Mouse (Mus musculus) frontal cortex, adult (tissue): ENCODE results near the gene Rnf183.
"Not testable (repeated sequence)": the region's sequence is repeated elsewhere in the genome, so short reads cannot be mapped to it uniquely, and the experiment has no call there.

Source experiments
- ATAC-seq: cut with Nextera tagmentation; 2 replicates; pipeline ENCODE4 v1.9.2; 2017; ENCODE audit warnings: mild to moderate bottlenecking, moderate library complexity, mixed read lengths; ENCODE audit not compliant: low TSS enrichment

Gene Rnf183

GRCm38 (mm10) chr4:62435081-62435480 lies at the start of gene Rnf183:
Rnf183 (minus strand) TSS chr4:62435252.
- no peak for ATAC-seq

- ATAC-seq: 0 out of 2 replicates have a peak, but pooled peaks have one; percentile 25
Measured at GRCm38 (mm10) chr4:62480709-62481605, 45.9 kb upstream of the Rnf183 start.

GRCm38 (mm10) chr4:62479937-62480708 lies 45.1 kb upstream of the Rnf183 start, which contains the start of gene Bspry:
Bspry (plus strand) TSS chr4:62480053.
- peak; percentile 69 for ATAC-seq

DNA sequence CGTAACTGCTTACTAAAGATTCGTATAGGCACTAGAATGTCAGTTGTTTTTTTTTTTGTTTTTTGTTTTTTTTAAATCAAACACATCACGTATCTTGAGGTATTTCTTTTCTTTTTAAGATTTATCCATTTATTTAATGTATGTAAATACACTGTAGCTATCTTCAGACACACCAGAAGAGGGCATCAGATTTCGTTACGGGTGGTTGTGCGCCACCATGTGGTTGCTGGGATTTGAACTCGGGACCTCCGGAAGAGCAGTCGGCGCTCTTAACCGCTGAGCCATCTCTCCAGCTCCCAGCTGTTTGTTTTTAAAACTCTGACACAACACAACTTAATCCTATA lies 44.5 kb upstream of the Rnf183 start:
- not testable (repeated sequence) for ATAC-seq

- ATAC-seq: no peak
Measured at GRCm38 (mm10) chr4:62477542-62478244, 42.6 kb upstream of the Rnf183 start.

- no peak for ATAC-seq
Measured at GRCm38 (mm10) chr4:62475793-62476192, 40.7 kb upstream of the Rnf183 start.

DNA sequence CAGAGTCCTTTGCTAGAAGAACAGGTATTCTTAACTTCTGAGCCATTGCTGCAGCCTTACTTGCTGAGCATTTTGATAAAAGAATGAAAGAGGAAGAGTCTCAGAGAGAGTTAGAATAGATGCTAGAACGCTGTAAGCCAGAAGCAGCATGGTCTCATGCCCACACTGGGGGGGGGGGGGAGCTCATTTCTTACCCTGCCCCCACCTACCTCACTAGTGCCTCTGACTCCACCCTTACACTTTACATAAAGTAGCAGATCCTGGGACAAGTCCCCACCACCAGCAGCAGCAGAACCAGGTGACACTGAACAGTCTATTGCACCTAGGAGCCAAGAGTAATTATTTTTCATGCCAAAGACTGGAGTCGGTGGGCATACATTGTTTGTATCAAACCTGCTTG lies 40.1 kb upstream of the Rnf183 start:
- no peak for ATAC-seq

DNA sequence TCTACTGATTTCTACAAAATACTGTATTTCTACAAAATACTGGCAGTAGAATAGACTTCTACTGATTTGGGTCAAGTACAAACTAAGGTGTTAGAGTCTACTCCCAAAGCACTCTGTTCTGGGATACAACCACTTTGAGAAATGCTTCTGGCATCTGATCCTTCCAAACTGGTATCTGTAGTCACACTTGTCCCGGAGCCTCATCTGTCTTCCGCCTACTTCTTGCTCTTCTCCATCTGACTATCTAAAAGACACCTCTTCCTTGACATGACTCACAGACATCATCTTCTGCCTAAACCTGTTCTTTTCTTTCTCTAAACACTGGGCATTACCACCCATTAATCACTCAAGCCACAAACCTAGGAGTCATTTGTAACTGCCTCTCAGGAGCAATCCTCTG lies 37.0 kb upstream of the Rnf183 start:
- peak; percentile 87 for ATAC-seq

GRCm38 (mm10) chr4:62470598-62471051 lies 35.6 kb upstream of the Rnf183 start, which contains the start of gene Wdr31:
Wdr31 (minus strand) TSS chr4:62470896.
- peak; percentile 91 for ATAC-seq

DNA sequence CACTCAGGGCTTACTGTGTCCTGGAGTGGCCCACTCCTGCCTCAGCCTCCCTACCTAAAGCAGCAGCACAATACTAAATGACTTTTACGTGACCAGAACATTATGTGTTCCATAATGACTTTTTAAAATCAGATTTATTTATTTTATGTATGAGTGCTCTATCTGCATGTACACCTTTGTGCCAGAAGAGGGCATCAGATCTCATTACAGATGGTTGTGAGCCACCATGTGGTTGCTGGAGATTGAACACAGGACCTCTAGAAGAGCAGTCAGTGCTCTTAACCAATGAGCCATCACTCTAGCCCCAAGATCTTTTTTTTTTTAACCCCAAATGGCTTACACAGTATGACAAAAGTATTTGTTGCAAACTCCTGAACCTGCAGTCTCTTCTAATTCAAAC lies 33.1 kb upstream of the Rnf183 start:
- no peak for ATAC-seq

- no peak for ATAC-seq
Measured at GRCm38 (mm10) chr4:62463124-62463523, 28.1 kb upstream of the Rnf183 start.

DNA sequence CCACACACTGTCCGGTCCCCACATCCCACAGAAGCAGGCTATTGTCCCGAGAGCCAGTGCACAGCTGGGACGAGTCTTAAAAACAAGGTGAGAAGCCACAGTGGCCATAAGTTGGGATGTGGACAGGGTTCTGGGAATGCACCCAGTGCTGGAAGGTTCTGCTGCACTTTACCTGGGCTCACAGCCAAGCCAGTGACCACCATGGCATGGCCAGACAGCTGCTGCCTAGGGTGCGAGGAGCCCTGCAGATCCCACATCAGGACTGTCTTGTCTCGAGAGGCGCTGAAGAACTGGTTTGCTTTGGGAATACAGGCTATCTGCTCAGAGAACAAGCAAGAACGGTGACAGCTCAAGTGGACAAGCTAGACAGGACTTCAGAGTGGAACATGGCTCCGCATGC lies 25.3 kb upstream of the Rnf183 start:
- ATAC-seq: no peak

DNA sequence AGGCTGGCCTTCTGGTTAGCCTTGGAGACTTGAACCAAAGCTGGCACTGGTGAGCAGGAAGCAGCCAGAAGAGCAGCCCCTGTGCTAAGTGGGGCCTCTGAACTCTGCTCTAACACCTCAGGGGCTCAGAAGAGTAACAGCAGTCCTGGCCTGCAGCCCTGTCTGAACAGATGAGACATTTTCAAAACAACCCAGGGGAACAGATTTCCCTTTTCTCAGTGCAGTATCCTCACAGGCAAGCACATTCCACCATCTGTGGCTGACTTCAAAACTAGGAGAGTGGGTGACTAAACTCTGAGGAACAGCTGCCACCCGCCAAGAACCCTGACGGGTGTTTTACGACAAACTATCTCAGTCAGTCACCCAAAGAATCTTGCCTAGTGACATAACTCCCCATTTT lies 24.0 kb upstream of the Rnf183 start:
- peak; percentile 96 for ATAC-seq

GRCm38 (mm10) chr4:62454995-62455394 lies 19.9 kb upstream of the Rnf183 start:
- peak; percentile 82 for ATAC-seq

DNA sequence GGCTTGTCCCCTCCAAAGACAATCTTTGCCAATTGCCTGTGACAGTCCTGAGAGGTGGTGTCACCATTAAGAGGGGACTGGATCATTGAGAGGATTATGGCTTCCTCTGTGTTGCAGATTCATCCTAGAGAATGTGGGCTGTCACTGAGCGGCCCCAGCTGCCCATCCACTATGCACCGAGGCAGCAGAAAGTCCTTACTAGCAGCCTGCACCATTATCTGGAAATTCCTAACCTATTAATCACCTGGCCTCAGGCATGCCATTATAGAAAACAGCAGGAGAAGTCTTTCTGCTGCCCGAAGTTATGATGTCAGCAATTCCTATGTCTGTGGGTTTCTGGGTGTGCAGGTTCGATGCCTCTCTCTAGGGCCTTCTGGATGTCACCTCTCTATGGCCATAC lies 5.9 kb upstream of the Rnf183 start:
- no peak for ATAC-seq

- ATAC-seq: no peak
Measured at GRCm38 (mm10) chr4:62440544-62440943, 5.5 kb upstream of the Rnf183 start.

DNA sequence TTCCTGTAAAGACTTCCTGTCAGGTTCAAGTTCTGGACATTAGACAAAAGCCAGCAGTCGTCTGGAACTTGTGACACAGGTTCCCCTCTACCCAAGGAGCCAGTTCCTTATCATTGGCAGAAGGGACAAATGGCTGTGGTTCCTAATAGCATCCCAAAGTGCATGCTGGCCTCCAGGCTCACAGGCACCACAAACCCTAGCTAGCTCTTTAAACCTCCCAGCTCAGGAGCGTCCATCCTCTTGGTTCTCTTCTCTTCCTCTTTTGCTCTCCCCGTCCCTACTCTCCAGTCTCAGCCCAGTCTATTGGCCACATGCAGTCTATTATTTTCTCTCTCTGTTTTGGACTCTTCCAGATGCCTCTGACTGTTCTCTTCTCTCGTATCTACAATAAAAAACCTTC lies 4.7 kb upstream of the Rnf183 start:
- ATAC-seq: no peak

DNA sequence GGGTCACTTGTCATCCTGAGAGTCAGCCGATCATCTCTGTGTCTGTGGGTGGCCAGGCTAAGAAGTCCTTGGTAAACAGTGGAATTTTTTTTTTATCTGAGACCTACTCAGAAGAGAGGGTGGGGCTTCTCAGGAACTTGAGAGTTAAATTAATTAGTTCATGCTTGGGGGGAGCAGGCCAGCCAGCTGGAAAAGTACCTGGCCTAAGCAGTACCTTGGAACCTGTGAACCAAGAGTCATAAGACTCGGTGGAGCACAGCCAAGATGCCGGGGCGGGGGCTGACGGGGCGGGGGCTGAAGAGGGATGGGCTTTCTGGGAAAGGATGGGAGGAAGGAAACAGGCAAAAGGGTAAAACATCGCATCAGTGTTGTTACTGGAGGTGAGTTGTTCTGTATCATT lies 2.8 kb upstream of the Rnf183 start:
- no peak for ATAC-seq

GRCm38 (mm10) chr4:62437256-62437778 lies 2.3 kb upstream of the Rnf183 start:
- ATAC-seq: no peak

GRCm38 (mm10) chr4:62433939-62434870 lies 847 bp downstream of the Rnf183 start:
- ATAC-seq: no peak

- ATAC-seq: no peak
Measured at GRCm38 (mm10) chr4:62431522-62431921, 3.5 kb downstream of the Rnf183 start.
